Mouse (Mus musculus): Measurements from ENCODE around the gene Tubb4a.

The Tubb4a gene

DNA sequence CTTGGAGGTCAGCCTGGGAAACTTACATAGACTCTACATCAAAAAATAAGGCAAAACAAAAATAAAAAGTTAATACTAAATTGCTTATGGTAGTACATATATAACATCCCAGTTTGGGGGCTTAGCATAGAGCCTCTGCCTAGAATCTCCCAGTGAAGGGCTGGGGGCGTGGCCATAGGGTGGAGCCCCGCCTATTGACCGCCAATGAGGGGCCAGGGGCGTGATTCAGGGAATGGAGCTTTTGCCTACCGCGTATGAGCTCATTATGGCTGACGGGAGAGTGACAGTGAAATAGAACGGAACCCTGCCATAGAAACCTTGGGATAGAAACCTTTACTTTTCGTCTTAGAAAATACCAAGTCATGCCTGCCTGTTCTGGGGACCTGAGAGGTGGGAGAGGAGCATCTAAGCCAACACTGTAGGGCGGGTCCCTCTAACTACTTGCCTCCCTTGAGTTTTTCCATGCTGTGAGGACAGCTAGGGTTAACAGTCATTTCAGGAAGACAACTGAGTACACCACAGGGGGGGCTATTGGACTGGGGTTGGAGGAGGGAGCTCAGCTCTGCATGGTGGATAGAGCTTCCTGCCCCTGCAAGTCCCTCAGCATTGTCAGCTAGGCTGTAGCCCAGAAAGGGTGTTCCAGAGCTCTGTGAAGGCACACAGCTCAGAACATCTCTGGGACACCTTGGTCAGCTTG is 12.2 kb upstream of the Tubb4a start:
- DNase-seq, result peak; percentile 78

- DNase-seq, result no peak
Measured at GRCm38 (mm10) chr17:57098321-57098720, 10.7 kb upstream of the Tubb4a start.

- DNase-seq, result peak; percentile 81
Measured at GRCm38 (mm10) chr17:57096623-57096920, 9.0 kb upstream of the Tubb4a start.

DNA sequence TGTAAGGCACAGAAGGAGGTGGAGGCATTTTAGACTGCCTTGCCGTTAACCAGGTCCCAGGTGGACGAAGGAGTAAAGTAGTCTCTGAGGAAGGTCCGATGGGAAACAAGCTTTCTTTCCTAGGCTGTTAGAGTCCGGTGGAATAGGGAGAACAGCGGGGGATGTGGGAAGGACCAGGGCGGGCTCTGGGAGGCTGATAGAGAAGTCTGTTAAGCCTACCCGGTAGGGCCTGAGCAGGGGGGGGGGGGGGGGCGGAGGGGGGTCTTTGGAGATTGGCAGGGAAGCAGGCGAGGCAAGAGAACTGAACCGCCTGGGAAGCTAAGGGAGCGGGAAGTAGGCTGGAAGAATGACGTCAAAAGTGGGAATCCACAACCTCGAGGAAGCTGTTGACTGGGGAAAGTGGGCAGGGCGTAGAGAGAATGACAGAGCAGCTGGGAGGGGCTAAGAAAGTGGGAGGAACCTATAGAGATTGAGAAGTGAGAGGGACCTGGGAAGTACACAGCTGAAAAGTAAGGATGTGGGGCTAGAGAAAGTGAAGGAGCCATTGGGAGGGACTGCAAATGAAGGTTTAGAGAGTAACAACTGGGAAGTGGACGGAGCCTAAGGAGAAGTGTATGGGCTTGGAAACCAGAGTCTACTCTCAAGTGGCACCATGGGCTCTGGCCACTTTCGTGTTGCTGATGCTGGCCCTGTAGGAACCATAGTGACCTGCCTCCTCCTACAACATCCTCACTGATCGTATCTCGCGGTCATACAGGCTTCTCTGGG is 8.5 kb upstream of the Tubb4a start:
- peak; percentile 41 for DNase-seq

DNA sequence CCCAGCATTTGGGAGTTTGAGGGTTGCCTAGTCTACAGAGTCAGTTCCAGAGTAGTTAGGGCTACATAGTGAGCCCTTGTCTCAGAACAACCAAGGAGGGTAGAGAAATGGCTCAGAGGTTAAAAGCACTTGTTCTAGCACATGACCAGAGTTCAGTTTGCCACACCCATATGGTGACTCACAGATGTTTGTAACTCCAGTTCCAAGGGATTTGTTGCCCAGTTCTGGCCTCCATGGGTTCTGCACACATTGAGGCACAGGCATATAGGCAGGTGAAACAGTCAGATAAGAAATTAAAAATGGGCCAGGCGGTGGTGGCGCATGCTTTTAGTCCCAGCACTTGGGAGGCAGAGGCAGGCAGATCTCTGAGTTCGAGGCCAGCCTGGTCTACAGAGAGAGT is 6.6 kb upstream of the Tubb4a start:
- DNase-seq, result no peak

- DNase-seq, result no peak
Measured at GRCm38 (mm10) chr17:57085970-57086757, 1.4 kb downstream of the Tubb4a start.

- DNase-seq, result no peak
Measured at GRCm38 (mm10) chr17:57082481-57082880, 5.1 kb downstream of the Tubb4a start.

DNA sequence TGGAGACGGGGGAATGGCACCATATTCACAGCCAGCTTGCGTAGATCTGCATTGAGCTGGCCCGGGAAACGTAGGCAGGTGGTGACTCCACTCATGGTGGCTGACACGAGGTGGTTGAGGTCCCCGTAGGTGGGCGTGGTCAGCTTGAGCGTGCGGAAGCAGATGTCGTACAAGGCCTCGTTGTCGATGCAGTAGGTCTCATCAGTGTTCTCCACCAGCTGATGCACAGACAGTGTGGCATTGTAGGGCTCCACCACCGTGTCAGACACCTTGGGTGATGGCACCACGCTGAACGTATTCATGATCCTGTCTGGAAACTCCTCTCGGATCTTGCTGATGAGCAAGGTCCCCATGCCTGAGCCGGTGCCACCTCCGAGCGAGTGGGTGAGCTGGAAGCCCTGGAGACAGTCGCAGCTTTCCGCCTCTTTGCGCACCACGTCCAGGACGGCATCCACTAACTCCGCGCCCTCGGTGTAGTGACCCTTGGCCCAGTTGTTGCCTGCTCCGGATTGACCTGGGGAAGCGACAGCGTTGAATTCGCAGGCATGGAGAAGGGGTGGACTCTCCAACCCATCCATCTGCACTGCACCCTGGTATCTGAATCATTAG is 6.2 kb downstream of the Tubb4a start:
- DNase-seq, result no peak

GRCm38 (mm10) chr17:57079919-57080318 is 7.7 kb downstream of the Tubb4a start:
- no peak for DNase-seq

DNA sequence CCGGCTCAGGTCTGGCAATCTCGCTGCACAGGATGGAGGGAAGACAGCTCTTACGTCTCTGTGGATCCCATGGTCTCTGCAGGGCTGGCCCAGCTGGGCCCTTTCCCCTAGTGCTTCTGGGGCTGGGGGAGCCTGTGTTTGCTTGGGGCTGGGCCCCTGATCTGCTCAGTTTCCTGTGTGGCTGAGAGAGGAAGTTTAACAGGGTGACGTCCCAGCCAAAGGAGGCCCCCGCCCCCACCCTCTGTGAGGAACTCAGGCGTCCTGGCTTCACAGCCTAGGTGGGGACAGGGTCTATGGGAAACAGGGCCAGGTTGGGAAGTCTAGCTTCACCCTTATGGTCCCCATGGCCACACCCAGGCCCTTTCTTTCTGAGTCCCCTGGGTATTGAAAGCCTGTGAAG is 9.2 kb downstream of the Tubb4a start, which contains the start of gene Dennd1c:
Gene Dennd1c (minus strand): TSS at position 179 of the 400 bp plus-strand sequence.
- DNase-seq, result peak; percentile 50

GRCm38 (mm10) chr17:57076916-57077315 is 10.7 kb downstream of the Tubb4a start:
- no peak for DNase-seq

GRCm38 (mm10) chr17:57070699-57071098 is 16.9 kb downstream of the Tubb4a start:
- DNase-seq, result peak; percentile 73

DNA sequence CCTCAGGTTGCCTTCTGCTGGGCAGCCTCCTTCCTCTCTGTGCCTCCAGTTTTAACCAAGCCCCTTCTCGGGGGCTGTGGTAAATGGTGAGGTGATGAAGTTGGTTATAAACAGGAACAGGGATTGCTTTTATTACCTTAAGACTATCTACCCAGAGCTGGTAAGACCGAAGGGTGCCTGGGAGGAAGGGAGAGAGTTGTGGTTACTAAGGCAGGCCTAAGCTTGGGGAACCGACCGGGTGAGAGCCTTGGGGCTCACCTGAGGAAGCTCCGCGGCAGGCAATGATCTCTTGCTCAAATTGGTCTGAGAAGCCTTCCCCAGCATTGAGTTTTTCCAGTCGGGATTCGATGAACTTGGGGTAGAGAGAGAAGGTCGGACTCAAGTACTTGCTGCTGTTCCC is 17.3 kb downstream of the Tubb4a start:
- no peak for DNase-seq

DNA sequence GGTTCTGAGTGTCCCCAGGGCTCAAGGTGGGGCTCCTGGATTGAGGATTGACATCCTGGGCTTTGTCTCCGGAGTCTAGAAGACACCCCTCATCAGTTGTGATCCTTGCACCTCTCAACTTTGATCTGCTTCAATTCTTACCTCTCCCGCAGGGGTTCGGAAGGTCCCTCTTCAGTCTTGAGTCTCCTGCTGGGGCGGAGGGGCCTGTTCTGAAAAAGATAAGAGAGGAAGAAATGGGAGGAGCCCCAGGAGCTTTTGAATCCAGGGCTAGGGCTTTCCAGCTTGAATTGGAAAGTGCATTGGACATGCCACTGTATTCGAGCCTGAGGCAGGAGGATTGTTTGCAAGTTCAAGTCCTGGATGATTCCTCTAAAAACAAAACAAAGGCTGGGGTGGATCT is 20.7 kb downstream of the Tubb4a start:
- DNase-seq, result peak; percentile 32

GRCm38 (mm10) chr17:57063031-57063430 is 24.6 kb downstream of the Tubb4a start:
- no peak for DNase-seq

- DNase-seq, result no peak
Measured at GRCm38 (mm10) chr17:57062548-57062947, 25.0 kb downstream of the Tubb4a start.

GRCm38 (mm10) chr17:57062011-57062521 is 25.5 kb downstream of the Tubb4a start:
- peak; percentile 34 for DNase-seq

GRCm38 (mm10) chr17:57061069-57061468 is 26.5 kb downstream of the Tubb4a start:
- DNase-seq, result no peak

DNA sequence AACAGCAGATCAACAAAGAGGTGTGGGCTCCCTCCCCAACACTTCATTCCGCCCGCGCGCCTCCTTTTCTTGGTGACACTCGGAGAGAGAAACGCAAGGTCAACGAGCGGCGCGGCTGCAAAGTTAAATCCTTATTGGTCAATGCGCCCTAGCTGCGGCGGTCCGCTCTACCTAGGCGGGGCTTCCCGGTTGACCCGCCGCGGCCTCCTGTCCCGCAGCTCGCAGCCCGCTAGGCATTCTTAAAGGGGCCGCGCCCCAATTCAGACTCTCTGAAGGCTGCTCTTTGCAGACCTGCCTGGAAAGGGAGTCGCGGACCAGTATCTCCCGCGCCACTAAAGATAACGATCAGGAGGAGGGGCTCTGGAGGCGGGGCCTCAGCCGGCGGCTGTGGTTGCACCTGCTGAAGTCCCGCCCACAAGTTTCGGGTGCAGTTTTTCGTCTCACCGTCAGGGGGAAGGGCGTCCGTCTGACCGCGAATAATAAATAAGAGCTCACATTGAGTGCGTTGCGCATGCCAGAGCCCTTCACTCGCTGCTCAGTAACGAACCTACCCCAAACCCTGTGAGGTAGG is 27.3 kb downstream of the Tubb4a start:
- peak; percentile 93 for DNase-seq

- DNase-seq, result peak; percentile 74
Measured at GRCm38 (mm10) chr17:57059486-57059977, 28.1 kb downstream of the Tubb4a start, which contains the start of gene Slc25a23. Gene Slc25a23 (minus strand): TSS chr17:57059863.

DNA sequence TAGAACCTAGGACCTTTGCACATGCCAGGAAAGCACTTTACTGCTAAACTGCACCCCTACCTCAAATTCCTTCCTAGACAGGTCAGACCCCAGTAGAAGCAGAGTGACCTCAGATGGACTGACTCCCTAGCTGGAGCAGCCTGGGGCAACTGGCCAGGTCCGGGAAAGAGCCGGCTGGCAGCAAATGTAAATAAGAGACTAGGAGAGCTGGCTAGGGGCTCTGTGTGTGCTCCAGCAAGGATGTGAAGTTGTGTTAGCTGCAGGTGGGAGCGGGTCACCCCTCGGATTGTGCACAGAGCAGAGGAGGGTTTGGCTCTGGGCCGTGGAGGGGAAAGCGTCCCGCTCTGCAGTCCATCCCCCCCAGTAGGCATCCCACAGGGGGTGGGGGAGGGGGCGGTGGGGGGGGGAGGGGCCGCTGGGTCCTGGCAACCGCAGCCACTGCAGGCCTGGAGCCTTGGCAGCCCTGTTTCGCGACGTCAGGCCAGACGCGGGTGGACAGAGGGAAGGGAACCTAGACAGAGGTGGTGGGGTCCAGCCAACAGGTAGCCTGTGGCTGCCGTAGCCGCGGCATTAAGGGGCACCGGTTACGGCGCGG is 28.6 kb downstream of the Tubb4a start, which contains the start of gene Crb3:
Gene Crb3 (plus strand): TSS at position 215 of the 595 bp plus-strand sequence.
- peak; percentile 23 for DNase-seq

DNA sequence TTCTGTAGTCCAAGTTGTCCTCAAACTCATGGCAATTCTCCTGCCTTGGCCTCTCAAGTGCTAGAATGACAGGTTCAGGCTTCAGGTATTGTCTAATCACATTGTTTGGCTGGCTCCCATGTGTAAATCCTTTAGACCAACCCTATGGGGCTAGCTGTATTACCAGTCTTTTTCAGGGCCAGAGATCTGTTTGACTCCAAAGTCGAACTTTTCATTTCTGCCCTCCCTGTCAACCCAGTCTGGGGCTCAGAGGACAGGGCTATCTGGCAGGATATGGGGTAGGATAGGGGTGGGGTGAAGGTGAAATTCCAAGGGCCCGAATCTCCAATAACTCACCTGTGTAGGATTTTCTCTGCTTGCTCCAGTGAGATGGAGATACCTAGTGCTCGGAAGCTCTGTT is 31.3 kb downstream of the Tubb4a start:
- DNase-seq, result no peak

Measured in liver (tissue).